Mouse (Mus musculus) small intestine, adult 2 months (tissue): ENCODE measurements at regions not wholly inside any gene's neighbourhood (a gene's known extent, or its start where the extent isn't known, plus 50 kb on each side); places are given as distances from the start of the nearest gene placed in this dataset.

Source experiments
- CTCF ChIP-seq: fragments of 200-500 bp; IDR thresholded peaks from 2 replicates; pipeline ENCODE4 v1.5.1; 2012; ENCODE audit warnings: low read depth, mild to moderate bottlenecking, control low read depth, inconsistent platforms, low read length, moderate library complexity, mixed read lengths; ENCODE audit not compliant: insufficient replicate concordance, insufficient read length; ENCODE audit errors: extremely low read depth
- POLR2A ChIP-seq: fragments of 200-500 bp; IDR thresholded peaks from 2 replicates; pipeline ENCODE4 v1.6.1; 2012; ENCODE audit warnings: low read depth, mild to moderate bottlenecking, control low read depth, inconsistent platforms, low read length, moderate library complexity

DNA sequence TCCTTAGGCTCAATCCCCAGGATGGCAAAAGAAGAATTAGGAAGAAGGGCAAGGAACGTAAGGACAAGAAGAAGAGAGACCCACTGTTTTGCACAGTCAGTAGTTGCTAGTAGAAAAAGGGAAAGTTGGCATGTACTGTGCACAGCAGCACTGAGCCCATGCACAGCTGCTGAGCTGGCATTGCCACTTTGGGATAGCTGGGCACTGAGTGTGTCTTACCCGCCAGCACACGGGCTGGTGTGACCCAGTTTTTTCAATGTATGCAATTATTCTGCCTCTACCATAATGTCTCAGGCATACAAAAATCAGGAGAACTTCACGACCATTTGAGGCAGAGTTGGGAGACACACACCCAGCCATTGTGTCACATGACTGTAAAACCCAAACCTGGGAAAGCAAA, 306.1 kb downstream of the Efnb2 start:
- no peak for TF ChIP-seq CTCF
- TF ChIP-seq POLR2A = no peak
